Mouse (Mus musculus) midbrain, embryonic 14.5 days (tissue): ENCODE measurements around the gene Hoxb2. TPM values are rescaled to one million over a fixed set of nuclear protein-coding genes. Genes with fewer than 3 reads are reported as not detected.

Source experiments
- ATAC-seq: fragments of 200-750 bp; cut with Nextera tagmentation; 2 replicates; pipeline ENCODE4 v1.8.0; 2017; ENCODE audit warnings: moderate number of reproducible peaks, moderate library complexity; ENCODE audit not compliant: low FRiP score, low TSS enrichment
- DNase-seq: peaks from one replicate; pipeline ENCODE4 v3.0.0-alpha.2; 2015
- H3K27ac ChIP-seq: fragments of 300-500 bp; sonication (generic); replicated peaks from 2 replicates; pipeline ENCODE4 v1.5.1; 2014; ENCODE audit warnings: mild to moderate bottlenecking, low read depth, low read length, moderate library complexity
- H3K27me3 ChIP-seq: fragments of 300-500 bp; sonication (generic); 2 replicates; pipeline ENCODE4 v1.6.1; 2014; ENCODE audit warnings: low read length, control low read depth, mixed read lengths; ENCODE audit not compliant: control insufficient read depth, insufficient read depth
- H3K36me3 ChIP-seq: fragments of 300-500 bp; sonication (generic); 2 replicates; pipeline ENCODE4 v1.6.1; 2014; ENCODE audit warnings: low read length, control low read depth; ENCODE audit not compliant: control insufficient read depth, insufficient read depth
- H3K4me1 ChIP-seq: fragments of 300-500 bp; sonication (generic); 2 replicates; pipeline ENCODE4 v1.6.1; 2014; ENCODE audit warnings: mild to moderate bottlenecking, antibody characterized with exemption, low read length, control low read depth; ENCODE audit not compliant: control insufficient read depth, insufficient read depth
- H3K4me2 ChIP-seq: fragments of 300-500 bp; sonication (generic); 2 replicates; pipeline ENCODE4 v1.6.1; 2014; ENCODE audit warnings: mild to moderate bottlenecking, low read length, moderate library complexity
- H3K4me3 ChIP-seq: fragments of 300-500 bp; sonication (generic); replicated peaks from 2 replicates; pipeline ENCODE4 v1.5.1; 2014; ENCODE audit warnings: low read depth, low read length
- H3K9ac ChIP-seq: fragments of 300-500 bp; sonication (generic); replicated peaks from 2 replicates; pipeline ENCODE4 v1.6.1; 2014; ENCODE audit warnings: mild to moderate bottlenecking, low read length, moderate library complexity
- H3K9me3 ChIP-seq: fragments of 300-500 bp; sonication (generic); 2 replicates; pipeline ENCODE4 v1.6.1; 2016; ENCODE audit warnings: low read length, control low read depth, mixed read lengths; ENCODE audit not compliant: control insufficient read depth
- WGBS: fragments of 180-500 bp; shearing (Covaris S2); extraction: QIAGEN DNeasy Blood & Tissue Kit; methylation state at CpG from one replicate; pipeline ENCODE4 v1.1.7; 2014; 5-methylcytosine and 5-hydroxymethylcytosine counted together
- polyA plus RNA-seq: library from polyadenylated mRNA; unstranded; fragments of >200 nt; fragmentation: Nextera tagmentation; extraction: Ambion mirVana; gene quantifications from 2 replicates; pipeline ENCODE4 v1.2.1, GENCODE M21; 2014

Gene Hoxb2
- polyA plus RNA-seq, 1 experiment from 2014 or later = 0.17 TPM

- DNase-seq (no peak), ATAC-seq (no peak)
- Histone ChIP-seq H3K36me3 (no peaks in the 10 kb centered on the region), H3K4me3 (no peak within 1 kb of the TSS), H3K9ac (no peak within 1 kb of the TSS), H3K27ac (no peak within 1 kb of the TSS), H3K4me2 (no peak within 1 kb of the TSS), H3K9me3 (no peaks in the 10 kb centered on the region), H3K27me3 (peaks cover 97% of the 10 kb centered on the region), H3K4me1 (no peaks in the 10 kb centered on the region)
- WGBS = 1% methylated on average over 26 of the region's 26 CpGs
Observed at GRCm38 (mm10) chr11:96365441-96366091, 15.2 kb downstream of the Hoxb2 start, which contains the start of gene Hoxb1. TSS of gene Hoxb1 (plus strand) at chr11:96365752.

DNA sequence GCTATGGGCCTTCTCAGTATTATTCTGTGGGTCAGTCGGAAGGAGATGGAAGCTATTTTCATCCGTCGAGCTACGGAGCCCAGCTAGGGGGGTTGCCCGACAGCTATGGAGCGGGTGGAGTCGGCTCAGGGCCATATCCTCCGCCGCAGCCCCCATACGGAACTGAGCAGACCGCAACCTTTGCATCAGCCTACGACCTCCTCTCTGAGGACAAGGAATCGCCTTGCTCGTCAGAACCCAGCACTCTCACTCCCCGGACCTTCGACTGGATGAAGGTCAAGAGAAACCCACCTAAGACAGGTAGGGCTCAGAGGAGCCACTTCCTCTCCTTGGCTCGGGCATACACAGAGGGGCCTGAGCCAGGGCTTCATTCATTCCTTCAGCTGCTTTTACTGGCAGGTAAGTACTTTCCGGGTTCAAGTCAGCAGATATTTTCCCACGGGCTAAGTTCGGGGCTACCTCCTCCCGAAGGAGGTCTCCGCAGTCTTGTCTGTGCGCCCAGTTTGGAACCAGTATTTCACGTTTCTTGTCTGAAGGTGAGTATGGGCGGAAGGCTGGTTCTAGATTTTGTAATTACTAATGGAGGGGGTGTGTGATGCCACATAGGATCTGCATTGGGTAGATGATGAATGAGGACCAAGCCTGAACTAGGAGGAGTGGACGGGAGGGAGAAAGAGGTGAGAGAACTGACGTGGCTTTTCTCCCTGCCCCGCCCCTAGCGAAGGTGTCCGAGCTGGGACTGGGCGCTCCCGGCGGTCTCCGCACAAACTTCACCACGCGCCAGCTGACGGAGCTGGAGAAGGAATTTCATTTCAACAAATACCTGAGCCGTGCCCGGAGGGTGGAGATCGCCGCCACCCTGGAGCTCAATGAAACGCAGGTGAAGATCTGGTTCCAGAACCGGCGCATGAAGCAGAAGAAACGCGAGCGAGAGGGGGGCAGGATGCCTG, 16.0 kb downstream of the Hoxb2 start:
- ATAC-seq (no peak), DNase-seq (no peak)
- Histone ChIP-seq H3K4me2 (no peak overlapping the region), H3K4me3 (no peak overlapping the region), H3K4me1 (no peaks in the 10 kb centered on the region), H3K27me3 (peaks cover 100% of the 10 kb centered on the region), H3K9ac (no peak overlapping the region), H3K36me3 (no peaks in the 10 kb centered on the region), H3K9me3 (no peaks in the 10 kb centered on the region), H3K27ac (no peak overlapping the region)
- 2% methylated on average over 47 of the region's 47 CpGs for WGBS

DNA sequence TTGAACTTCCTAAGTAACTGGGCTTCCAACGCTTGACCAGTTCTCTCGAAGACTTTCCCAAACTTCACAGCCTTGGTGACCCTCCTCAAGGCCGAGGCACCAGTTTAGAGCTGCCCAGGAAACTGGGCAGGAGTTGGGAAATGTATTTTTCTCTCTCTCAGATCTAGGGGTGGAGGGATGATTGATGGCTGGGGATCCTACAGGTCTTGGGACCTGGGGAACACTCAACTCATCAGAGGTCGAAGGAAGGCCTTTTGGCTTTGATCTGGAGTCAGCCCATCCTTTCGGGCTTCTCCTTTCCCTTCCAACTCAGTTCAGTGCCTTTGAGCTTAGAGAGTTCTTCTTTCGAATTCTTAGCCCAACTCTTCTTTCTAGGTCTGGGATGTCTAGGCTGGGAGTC, 16.8 kb downstream of the Hoxb2 start:
- no peak overlapping the region for H3K27ac ChIP-seq
- no peak overlapping the region for H3K4me2 ChIP-seq
- H3K36me3 ChIP-seq = no peaks in the 10 kb centered on the region
- no peaks in the 10 kb centered on the region for H3K9me3 ChIP-seq
- WGBS = 12% methylated on average over 6 of the region's 6 CpGs
- DNase-seq (no peak), ATAC-seq (no peak)
- H3K4me1 ChIP-seq = no peaks in the 10 kb centered on the region
- H3K4me3 ChIP-seq = no peak overlapping the region
- H3K27me3 ChIP-seq = peaks cover 99% of the 10 kb centered on the region
- H3K9ac ChIP-seq = no peak overlapping the region

DNA sequence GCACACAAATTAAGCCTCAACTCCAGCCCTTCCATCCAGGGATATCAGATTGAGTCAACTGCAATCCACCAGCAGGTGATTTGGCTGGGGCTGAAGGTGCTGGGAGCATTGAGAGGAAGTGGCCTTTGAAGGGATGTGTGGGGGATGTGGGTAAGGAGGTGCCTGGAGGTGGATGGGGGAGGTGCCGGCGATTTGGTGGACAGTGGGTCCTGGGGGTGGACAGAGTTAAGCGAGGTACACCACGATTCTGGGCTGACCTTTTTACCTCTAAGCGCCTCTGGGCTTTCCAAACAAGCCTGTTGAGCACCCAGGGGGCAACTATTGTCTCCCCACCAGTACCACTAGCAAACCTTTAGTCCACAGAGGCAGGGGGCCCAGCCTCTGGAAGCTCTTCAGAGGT, 18.4 kb downstream of the Hoxb2 start:
- H3K27me3 ChIP-seq = peaks cover 98% of the 10 kb centered on the region
- no peak for DNase-seq
- H3K4me2 ChIP-seq = no peak overlapping the region
- H3K4me3 ChIP-seq = no peak overlapping the region
- H3K36me3 ChIP-seq = no peaks in the 10 kb centered on the region
- H3K9me3 ChIP-seq = no peaks in the 10 kb centered on the region
- WGBS = 4% methylated on average over 5 of the region's 5 CpGs
- no peak for ATAC-seq
- H3K27ac ChIP-seq = no peak overlapping the region
- no peak overlapping the region for H3K9ac ChIP-seq
- H3K4me1 ChIP-seq = no peaks in the 10 kb centered on the region

GRCm38 (mm10) chr11:96369140-96369539, 18.8 kb downstream of the Hoxb2 start:
- H3K27me3 ChIP-seq = peaks cover 98% of the 10 kb centered on the region
- no peaks in the 10 kb centered on the region for H3K9me3 ChIP-seq
- H3K4me1 ChIP-seq = no peaks in the 10 kb centered on the region
- DNase-seq (no peak), ATAC-seq (no peak)
- H3K4me2 ChIP-seq = no peak overlapping the region
- no peak overlapping the region for H3K4me3 ChIP-seq
- no peak overlapping the region for H3K9ac ChIP-seq
- H3K36me3 ChIP-seq = no peaks in the 10 kb centered on the region
- H3K27ac ChIP-seq = no peak overlapping the region
- WGBS = 4% methylated on average over 7 of the region's 7 CpGs

- no peak overlapping the region for H3K9ac ChIP-seq
- ATAC-seq (no peak), DNase-seq (no peak)
- H3K36me3 ChIP-seq = no peaks in the 10 kb centered on the region
- WGBS = 5% methylated on average over 3 of the region's 3 CpGs
- H3K4me3 ChIP-seq = no peak overlapping the region
- no peaks in the 10 kb centered on the region for H3K4me1 ChIP-seq
- no peak overlapping the region for H3K4me2 ChIP-seq
- H3K9me3 ChIP-seq = no peaks in the 10 kb centered on the region
- H3K27ac ChIP-seq = no peak overlapping the region
- peaks cover 98% of the 10 kb centered on the region for H3K27me3 ChIP-seq
Observed at GRCm38 (mm10) chr11:96371726-96372125, 21.4 kb downstream of the Hoxb2 start.

DNA sequence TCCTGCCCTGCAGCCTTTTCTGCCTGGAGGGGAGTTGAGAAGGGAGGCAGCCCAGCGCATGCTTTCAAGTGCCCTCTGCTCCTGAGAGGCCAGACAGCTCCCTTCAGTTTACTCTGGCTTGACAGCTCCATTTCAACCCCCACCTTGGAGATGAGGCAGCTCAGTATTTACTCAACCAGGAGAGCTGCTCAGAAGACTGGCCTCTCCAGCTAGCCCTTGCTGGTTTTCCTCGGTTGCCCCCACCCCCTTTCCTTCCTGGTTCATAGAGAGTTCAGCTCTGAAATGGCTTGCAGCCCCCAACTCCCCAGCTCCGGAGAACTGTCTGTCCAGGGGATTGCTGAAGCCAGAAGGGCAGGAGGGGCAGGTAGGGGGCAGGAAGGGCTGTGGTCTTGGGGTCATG, 22.2 kb downstream of the Hoxb2 start:
- H3K4me2 ChIP-seq = no peak overlapping the region
- H3K27ac ChIP-seq = no peak overlapping the region
- WGBS = 3% methylated on average over 3 of the region's 3 CpGs
- no peak overlapping the region for H3K9ac ChIP-seq
- ATAC-seq (no peak), DNase-seq (no peak)
- no peak overlapping the region for H3K4me3 ChIP-seq
- H3K9me3 ChIP-seq = no peaks in the 10 kb centered on the region
- H3K4me1 ChIP-seq = no peaks in the 10 kb centered on the region
- no peaks in the 10 kb centered on the region for H3K36me3 ChIP-seq
- H3K27me3 ChIP-seq = peaks cover 95% of the 10 kb centered on the region

GRCm38 (mm10) chr11:96374810-96375209, 24.5 kb downstream of the Hoxb2 start:
- Histone ChIP-seq H3K9me3 (no peaks in the 10 kb centered on the region), H3K36me3 (no peaks in the 10 kb centered on the region), H3K4me2 (no peak overlapping the region), H3K27ac (no peak overlapping the region), H3K27me3 (peaks cover 72% of the 10 kb centered on the region), H3K4me1 (no peaks in the 10 kb centered on the region), H3K9ac (no peak overlapping the region), H3K4me3 (no peak overlapping the region)
- DNase-seq (no peak), ATAC-seq (no peak)
- 2% methylated on average over 7 of the region's 7 CpGs for WGBS
